Mouse (Mus musculus): ENCODE measurements at regions not wholly inside any gene's neighbourhood (a gene's known extent, or its start where the extent isn't known, plus 50 kb on each side); places are given as distances from the start of the nearest gene placed in this dataset.

GRCm38 (mm10) chr10:96209171-96209570 is 72.8 kb downstream of the Gm5426 start:
- no peaks in the 10 kb centered on the region for H3K4me1 ChIP-seq (ENCODE audit: insufficient read depth, low read depth, low read length)
- no peak for DNase-seq (ENCODE audit: low spot score)
- H3K27me3 ChIP-seq (ENCODE audit: insufficient read depth, low read length): no peaks in the 10 kb centered on the region
- ATAC-seq (ENCODE audit: extremely low read depth, insufficient number of reproducible peaks, low FRiP score, poor library complexity, severe bottlenecking): no peak
- H3K36me3 ChIP-seq (replicated peaks): no peaks in the 10 kb centered on the region
- H3K4me3 ChIP-seq (ENCODE audit: low read depth, low read length): no peak overlapping the region
- no peak for TF ChIP-seq GATA2 (IDR thresholded peaks at IDR 0.05; ENCODE audit: borderline replicate concordance, low read depth, low read length)
- TF ChIP-seq TAL1 (conservative IDR thresholded peaks at IDR 0.05; ENCODE audit: low read depth, low read length): no peak
- TF ChIP-seq POLR2AphosphoS5 (IDR thresholded peaks at IDR 0.05; ENCODE audit: insufficient replicate concordance, low read depth, low read length): no peak
- TF ChIP-seq GATA1 (IDR thresholded peaks at IDR 0.05; ENCODE audit: borderline replicate concordance, low read length): no peak
- no peak for TF ChIP-seq CTCF (IDR thresholded peaks at IDR 0.05; ENCODE audit: low read depth, low read length)
- peaks cover 32% of the 10 kb centered on the region for H3K9me3 ChIP-seq (replicated peaks)

GRCm38 (mm10) chr10:96211189-96211588 is 74.8 kb downstream of the Gm5426 start:
- H3K4me3 ChIP-seq (ENCODE audit: low read depth, low read length): no peak overlapping the region
- ATAC-seq (ENCODE audit: extremely low read depth, insufficient number of reproducible peaks, low FRiP score, poor library complexity, severe bottlenecking): no peak
- no peaks in the 10 kb centered on the region for H3K27me3 ChIP-seq (ENCODE audit: insufficient read depth, low read length)
- DNase-seq (ENCODE audit: low spot score): no peak
- peaks cover 40% of the 10 kb centered on the region for H3K9me3 ChIP-seq (replicated peaks)
- H3K4me1 ChIP-seq (ENCODE audit: insufficient read depth, low read depth, low read length): no peaks in the 10 kb centered on the region
- no peaks in the 10 kb centered on the region for H3K36me3 ChIP-seq (replicated peaks)
- TF ChIP-seq GATA1 (IDR thresholded peaks at IDR 0.05; ENCODE audit: borderline replicate concordance, low read length) (no peak), POLR2AphosphoS5 (IDR thresholded peaks at IDR 0.05; ENCODE audit: insufficient replicate concordance, low read depth, low read length) (no peak), CTCF (IDR thresholded peaks at IDR 0.05; ENCODE audit: low read depth, low read length) (no peak), TAL1 (conservative IDR thresholded peaks at IDR 0.05; ENCODE audit: low read depth, low read length) (no peak), GATA2 (IDR thresholded peaks at IDR 0.05; ENCODE audit: borderline replicate concordance, low read depth, low read length) (no peak)

GRCm38 (mm10) chr10:96213876-96214275 is 77.5 kb downstream of the Gm5426 start:
- H3K27me3 ChIP-seq (ENCODE audit: insufficient read depth, low read length): no peaks in the 10 kb centered on the region
- TF ChIP-seq GATA1 (IDR thresholded peaks at IDR 0.05; ENCODE audit: borderline replicate concordance, low read length) (no peak), GATA2 (IDR thresholded peaks at IDR 0.05; ENCODE audit: borderline replicate concordance, low read depth, low read length) (no peak), TAL1 (conservative IDR thresholded peaks at IDR 0.05; ENCODE audit: low read depth, low read length) (no peak), POLR2AphosphoS5 (IDR thresholded peaks at IDR 0.05; ENCODE audit: insufficient replicate concordance, low read depth, low read length) (no peak), CTCF (IDR thresholded peaks at IDR 0.05; ENCODE audit: low read depth, low read length) (no peak)
- H3K36me3 ChIP-seq (replicated peaks): no peaks in the 10 kb centered on the region
- H3K4me1 ChIP-seq (ENCODE audit: insufficient read depth, low read depth, low read length): no peaks in the 10 kb centered on the region
- H3K4me3 ChIP-seq (ENCODE audit: low read depth, low read length): no peak overlapping the region
- H3K9me3 ChIP-seq (replicated peaks): peaks cover 39% of the 10 kb centered on the region
- DNase-seq (ENCODE audit: low spot score) (no peak), ATAC-seq (ENCODE audit: extremely low read depth, insufficient number of reproducible peaks, low FRiP score, poor library complexity, severe bottlenecking) (no peak)

- no peaks in the 10 kb centered on the region for H3K4me1 ChIP-seq (ENCODE audit: insufficient read depth, low read depth, low read length)
- H3K27me3 ChIP-seq (ENCODE audit: insufficient read depth, low read length): no peaks in the 10 kb centered on the region
- no peak overlapping the region for H3K4me3 ChIP-seq (ENCODE audit: low read depth, low read length)
- peaks cover 36% of the 10 kb centered on the region for H3K9me3 ChIP-seq (replicated peaks)
- no peaks in the 10 kb centered on the region for H3K36me3 ChIP-seq (replicated peaks)
- DNase-seq (ENCODE audit: low spot score) (no peak), ATAC-seq (ENCODE audit: extremely low read depth, insufficient number of reproducible peaks, low FRiP score, poor library complexity, severe bottlenecking) (no peak)
- TF ChIP-seq GATA1 (IDR thresholded peaks at IDR 0.05; ENCODE audit: borderline replicate concordance, low read length): no peak
Observed at GRCm38 (mm10) chr10:96214285-96214684, 77.9 kb downstream of the Gm5426 start.

- Histone ChIP-seq H3K36me3 (replicated peaks) (no peaks in the 10 kb centered on the region), H3K9me3 (replicated peaks) (peaks cover 36% of the 10 kb centered on the region), H3K4me1 (ENCODE audit: insufficient read depth, low read depth, low read length) (no peaks in the 10 kb centered on the region), H3K4me3 (ENCODE audit: low read depth, low read length) (no peak overlapping the region), H3K27me3 (ENCODE audit: insufficient read depth, low read length) (no peaks in the 10 kb centered on the region)
- ATAC-seq (ENCODE audit: extremely low read depth, insufficient number of reproducible peaks, low FRiP score, poor library complexity, severe bottlenecking): no peak
- TF ChIP-seq CTCF (IDR thresholded peaks at IDR 0.05; ENCODE audit: low read depth, low read length) (no peak), TAL1 (conservative IDR thresholded peaks at IDR 0.05; ENCODE audit: low read depth, low read length) (no peak), POLR2AphosphoS5 (IDR thresholded peaks at IDR 0.05; ENCODE audit: insufficient replicate concordance, low read depth, low read length) (no peak), GATA1 (IDR thresholded peaks at IDR 0.05; ENCODE audit: borderline replicate concordance, low read length) (no peak)
- no peak for DNase-seq (ENCODE audit: low spot score)
Observed at GRCm38 (mm10) chr10:96214946-96215345, 78.5 kb downstream of the Gm5426 start.

- Histone ChIP-seq H3K27me3 (ENCODE audit: insufficient read depth, low read length) (no peaks in the 10 kb centered on the region), H3K36me3 (replicated peaks) (no peaks in the 10 kb centered on the region), H3K4me1 (ENCODE audit: insufficient read depth, low read depth, low read length) (no peaks in the 10 kb centered on the region), H3K4me3 (ENCODE audit: low read depth, low read length) (no peak overlapping the region), H3K9me3 (replicated peaks) (peaks cover 20% of the 10 kb centered on the region)
- ATAC-seq (ENCODE audit: extremely low read depth, insufficient number of reproducible peaks, low FRiP score, poor library complexity, severe bottlenecking) (no peak), DNase-seq (ENCODE audit: low spot score) (no peak)
- TF ChIP-seq GATA2 (IDR thresholded peaks at IDR 0.05; ENCODE audit: borderline replicate concordance, low read depth, low read length) (no peak), TAL1 (conservative IDR thresholded peaks at IDR 0.05; ENCODE audit: low read depth, low read length) (no peak)
Observed at GRCm38 (mm10) chr10:96220731-96221130, 84.3 kb downstream of the Gm5426 start.

- ATAC-seq (ENCODE audit: extremely low read depth, insufficient number of reproducible peaks, low FRiP score, poor library complexity, severe bottlenecking) (no peak), DNase-seq (ENCODE audit: low spot score) (no peak)
- no peak for TF ChIP-seq POLR2AphosphoS5 (IDR thresholded peaks at IDR 0.05; ENCODE audit: insufficient replicate concordance, low read depth, low read length)
- no peak for TF ChIP-seq TAL1 (conservative IDR thresholded peaks at IDR 0.05; ENCODE audit: low read depth, low read length)
- TF ChIP-seq GATA1 (IDR thresholded peaks at IDR 0.05; ENCODE audit: borderline replicate concordance, low read length): no peak
- TF ChIP-seq GATA2 (IDR thresholded peaks at IDR 0.05; ENCODE audit: borderline replicate concordance, low read depth, low read length): no peak
- no peak for TF ChIP-seq CTCF (IDR thresholded peaks at IDR 0.05; ENCODE audit: low read depth, low read length)
Observed at GRCm38 (mm10) chr10:96230391-96230790, 94.0 kb downstream of the Gm5426 start.

More at GRCm38 (mm10) chr10:96230391-96230790, 94.0 kb downstream of the Gm5426 start:
- Histone ChIP-seq H3K4me3 (ENCODE audit: low read depth, low read length) (no peak overlapping the region), H3K27me3 (ENCODE audit: insufficient read depth, low read length) (no peaks in the 10 kb centered on the region), H3K4me1 (ENCODE audit: insufficient read depth, low read depth, low read length) (no peaks in the 10 kb centered on the region), H3K36me3 (replicated peaks) (no peaks in the 10 kb centered on the region), H3K9me3 (replicated peaks) (peaks cover 40% of the 10 kb centered on the region)
